Mouse (Mus musculus): ENCODE data around the gene Th. TPM values are rescaled to one million over a fixed set of nuclear protein-coding genes. Genes with fewer than 3 reads are reported as not detected.

Gene Th
- polyA plus RNA-seq (2021; fragmentation: Nextera tagmentation), result 3.0 and 3.4 TPM in 2 replicates
- long read RNA-seq, experiment 1, transcript Th-201 (13 exons, 1,829 nt), result major isoform, 63 of 70 reads
- long read RNA-seq, experiment 1, partial matches to known transcripts, result 2 of 70 reads
- long read RNA-seq, experiment 1, other reads (novel, unspliced or antisense), result 5 of 70 reads
- long read RNA-seq, experiment 2, partial matches to known transcripts, result 0 of 5 reads
- long read RNA-seq, experiment 2, other reads (novel, unspliced or antisense), result 2 of 5 reads

GRCm38 (mm10) chr7:142931028-142931427, at the start of gene Th:
Gene Th, minus strand, starts transcription at chr7:142931128.

DNA sequence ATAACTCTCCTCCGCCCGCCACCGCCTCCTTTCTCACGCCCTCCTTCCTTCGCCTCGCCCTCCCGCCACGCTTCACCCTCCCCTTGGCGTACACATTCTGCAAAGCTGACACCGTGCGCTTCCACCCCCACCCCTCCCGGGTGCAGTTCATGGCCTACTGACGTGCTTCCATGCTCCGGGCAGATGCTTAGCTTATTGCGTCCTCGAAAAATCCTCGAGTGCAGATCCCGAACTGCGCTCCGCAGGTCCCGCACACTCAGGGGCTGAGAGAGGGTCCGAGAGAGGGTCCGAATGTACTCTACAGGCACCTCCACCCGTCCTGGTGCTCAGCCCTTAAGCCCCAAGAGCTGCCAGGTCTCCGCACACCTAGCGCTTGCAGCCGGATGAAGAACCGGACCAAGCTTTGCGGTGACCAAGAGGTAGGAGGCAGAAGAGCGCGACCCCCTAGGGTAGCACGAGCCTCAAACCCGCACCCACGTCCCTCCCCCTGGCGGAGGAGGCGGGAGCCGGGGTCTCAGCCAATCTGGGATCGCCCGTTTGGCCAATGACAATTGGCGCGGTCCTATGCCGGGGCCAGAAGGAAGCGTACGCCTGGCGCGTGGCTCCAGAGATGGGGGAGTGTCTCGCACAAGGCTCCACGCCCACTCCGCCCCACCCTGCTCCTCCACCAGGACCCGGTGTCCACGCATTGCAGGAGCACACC, 38.0 kb upstream of the Th start, which contains the start of gene Ascl2:
TSS of gene Ascl2 (minus strand) at position 456 of the 703 bp plus-strand sequence.

Other genes with a start within 250 kb of the Th start
- not detected in 2 replicates for gene Ins2, start 187.7 kb downstream of the Th start, polyA plus RNA-seq (2021; fragmentation: Nextera tagmentation)
- 0.25 and 0.33 TPM in 2 replicates for gene Ascl2, start 38.1 kb upstream of the Th start, polyA plus RNA-seq (2021; fragmentation: Nextera tagmentation)
- gene Tspan32, start 73.9 kb upstream of the Th start, polyA plus RNA-seq (2021; fragmentation: Nextera tagmentation), result 0.27 and 0.45 TPM in 2 replicates
- 902 and 1,249 TPM in 2 replicates for gene Cd81, start 121.6 kb upstream of the Th start, polyA plus RNA-seq (2021; fragmentation: Nextera tagmentation)
- gene Tssc4, start 138.1 kb upstream of the Th start, polyA plus RNA-seq (2021; fragmentation: Nextera tagmentation), result 45.2 and 50.7 TPM in 2 replicates
- gene Trpm5, start 163.5 kb upstream of the Th start, polyA plus RNA-seq (2021; fragmentation: Nextera tagmentation), result 0.31 TPM in 1 of 2 replicates, not detected in the other
- 0.18 TPM in 2 replicates for gene Kcnq1, start 175.2 kb upstream of the Th start, polyA plus RNA-seq (2021; fragmentation: Nextera tagmentation)